Mouse (Mus musculus): ENCODE measurements around the gene Rbx1. TPM values are rescaled to one million over a fixed set of nuclear protein-coding genes. Genes with fewer than 3 reads are reported as not detected.
"Not testable (repeated sequence)": the region's sequence is repeated elsewhere in the genome, so short reads cannot be mapped to it uniquely, and the experiment has no call there.

The Rbx1 gene
- 417 and 432 TPM in 2 replicates for polyA plus RNA-seq (2015; fragmentation: Nextera tagmentation; extraction: Ambion mirVana)

GRCm38 (mm10) chr15:81465901-81466737, at the start of gene Rbx1:
Gene Rbx1 (plus strand): TSS chr15:81466296.
- H3K36me3 ChIP-seq (ENCODE audit: control insufficient read depth, insufficient read depth, low read length), result 0 out of 2 replicates have a peak, but pooled peaks cover 4% of the 10 kb centered on the region
- peak within 1 kb of the TSS; percentile 82 for H3K9ac ChIP-seq (ENCODE audit: low read length)
- peak within 1 kb of the TSS; percentile 70 for H3K4me2 ChIP-seq (ENCODE audit: low read depth, low read length)
- under 1% methylated on average over 60 of the region's 62 CpGs for WGBS
- peak within 1 kb of the TSS; percentile 81 for H3K4me3 ChIP-seq (replicated peaks; ENCODE audit: low read length)
- H3K27ac ChIP-seq (ENCODE audit: low read length), result peak within 1 kb of the TSS; percentile 94
- no peaks in the 10 kb centered on the region for H3K27me3 ChIP-seq (ENCODE audit: control insufficient read depth, insufficient read depth, low read length)
- no peaks in the 10 kb centered on the region for H3K9me3 ChIP-seq (replicated peaks; ENCODE audit: control insufficient read depth, low read length)
- peak; percentile 97 for ATAC-seq (ENCODE audit: insufficient read depth, low FRiP score)
- H3K4me1 ChIP-seq (ENCODE audit: control insufficient read depth, insufficient read depth, low read length), result peaks cover 14% of the 10 kb centered on the region; the same call in 1 of the 2 replicates

GRCm38 (mm10) chr15:81416763-81417310, 49.3 kb upstream of the Rbx1 start:
- H3K36me3 ChIP-seq (ENCODE audit: control insufficient read depth, insufficient read depth, low read length); H3K9me3 ChIP-seq (replicated peaks; ENCODE audit: control insufficient read depth, low read length); H3K4me1 ChIP-seq (ENCODE audit: control insufficient read depth, insufficient read depth, low read length); H3K27ac ChIP-seq (ENCODE audit: low read length); H3K27me3 ChIP-seq (ENCODE audit: control insufficient read depth, insufficient read depth, low read length): not testable (repeated sequence)
- Histone ChIP-seq H3K9ac (ENCODE audit: low read length) (peak overlapping the region; percentile 41), H3K4me2 (ENCODE audit: low read depth, low read length) (peak overlapping the region; percentile 59), H3K4me3 (replicated peaks; ENCODE audit: low read length) (peak overlapping the region; percentile 36)
- WGBS, result 7% methylated on average over 22 of the region's 22 CpGs
- ATAC-seq (ENCODE audit: insufficient read depth, low FRiP score), result peak; percentile 93

GRCm38 (mm10) chr15:81418065-81418464, 48.0 kb upstream of the Rbx1 start:
- Histone ChIP-seq H3K4me3 (replicated peaks; ENCODE audit: low read length) (no peak overlapping the region), H3K27me3 (ENCODE audit: control insufficient read depth, insufficient read depth, low read length) (no peaks in the 10 kb centered on the region), H3K4me2 (ENCODE audit: low read depth, low read length) (no peak overlapping the region), H3K27ac (ENCODE audit: low read length) (no peak overlapping the region), H3K36me3 (ENCODE audit: control insufficient read depth, insufficient read depth, low read length) (no peaks in the 10 kb centered on the region), H3K9me3 (replicated peaks; ENCODE audit: control insufficient read depth, low read length) (no peaks in the 10 kb centered on the region), H3K9ac (ENCODE audit: low read length) (no peak overlapping the region), H3K4me1 (ENCODE audit: control insufficient read depth, insufficient read depth, low read length) (peaks cover 8% of the 10 kb centered on the region; the same call in 1 of the 2 replicates)
- ATAC-seq (ENCODE audit: insufficient read depth, low FRiP score), result no peak
- 86% methylated on average over 4 of the region's 4 CpGs for WGBS

- Histone ChIP-seq H3K36me3 (ENCODE audit: control insufficient read depth, insufficient read depth, low read length) (no peaks in the 10 kb centered on the region), H3K27me3 (ENCODE audit: control insufficient read depth, insufficient read depth, low read length) (no peaks in the 10 kb centered on the region), H3K9me3 (replicated peaks; ENCODE audit: control insufficient read depth, low read length) (no peaks in the 10 kb centered on the region), H3K9ac (ENCODE audit: low read length) (no peak overlapping the region), H3K27ac (ENCODE audit: low read length) (peak overlapping the region; percentile 75), H3K4me1 (ENCODE audit: control insufficient read depth, insufficient read depth, low read length) (peaks cover 8% of the 10 kb centered on the region; the same call in 1 of the 2 replicates), H3K4me3 (replicated peaks; ENCODE audit: low read length) (no peak overlapping the region), H3K4me2 (ENCODE audit: low read depth, low read length) (0 out of 2 replicates have a peak overlapping the region, but pooled peaks have one; percentile 36)
- no peak for ATAC-seq (ENCODE audit: insufficient read depth, low FRiP score)
- 13% methylated on average over 1 of the region's 1 CpGs for WGBS
Measured at GRCm38 (mm10) chr15:81421454-81421853, 44.6 kb upstream of the Rbx1 start.

GRCm38 (mm10) chr15:81422156-81422681, 43.9 kb upstream of the Rbx1 start:
- H3K9me3 ChIP-seq (replicated peaks; ENCODE audit: control insufficient read depth, low read length), result no peaks in the 10 kb centered on the region
- ATAC-seq (ENCODE audit: insufficient read depth, low FRiP score), result 0 out of 2 replicates have a peak, but pooled peaks have one; percentile 33
- peak overlapping the region; percentile 75 for H3K27ac ChIP-seq (ENCODE audit: low read length)
- H3K4me2 ChIP-seq (ENCODE audit: low read depth, low read length), result peak overlapping the region; percentile 36
- peaks cover 4% of the 10 kb centered on the region; the same call in 1 of the 2 replicates for H3K4me1 ChIP-seq (ENCODE audit: control insufficient read depth, insufficient read depth, low read length)
- no peak overlapping the region for H3K4me3 ChIP-seq (replicated peaks; ENCODE audit: low read length)
- no peaks in the 10 kb centered on the region for H3K27me3 ChIP-seq (ENCODE audit: control insufficient read depth, insufficient read depth, low read length)
- H3K36me3 ChIP-seq (ENCODE audit: control insufficient read depth, insufficient read depth, low read length), result no peaks in the 10 kb centered on the region
- WGBS, result 43% methylated on average over 7 of the region's 7 CpGs
- peak overlapping the region; percentile 5; the same call in 1 of the 2 replicates for H3K9ac ChIP-seq (ENCODE audit: low read length)

- peaks cover 3% of the 10 kb centered on the region; the same call in 1 of the 2 replicates for H3K36me3 ChIP-seq (ENCODE audit: control insufficient read depth, insufficient read depth, low read length)
- no peak overlapping the region for H3K4me3 ChIP-seq (replicated peaks; ENCODE audit: low read length)
- ATAC-seq (ENCODE audit: insufficient read depth, low FRiP score), result no peak
- 85% methylated on average over 3 of the region's 3 CpGs for WGBS
- H3K4me1 ChIP-seq (ENCODE audit: control insufficient read depth, insufficient read depth, low read length), result peaks cover 4% of the 10 kb centered on the region; the same call in 1 of the 2 replicates
- H3K9ac ChIP-seq (ENCODE audit: low read length), result no peak overlapping the region
- no peaks in the 10 kb centered on the region for H3K27me3 ChIP-seq (ENCODE audit: control insufficient read depth, insufficient read depth, low read length)
- H3K9me3 ChIP-seq (replicated peaks; ENCODE audit: control insufficient read depth, low read length), result no peaks in the 10 kb centered on the region
- H3K27ac ChIP-seq (ENCODE audit: low read length), result no peak overlapping the region
- H3K4me2 ChIP-seq (ENCODE audit: low read depth, low read length), result no peak overlapping the region
Measured at GRCm38 (mm10) chr15:81425311-81425710, 40.8 kb upstream of the Rbx1 start.

- WGBS, result 81% methylated on average over 2 of the region's 2 CpGs
- no peak for ATAC-seq (ENCODE audit: insufficient read depth, low FRiP score)
Measured at GRCm38 (mm10) chr15:81427947-81428346, 38.1 kb upstream of the Rbx1 start.

GRCm38 (mm10) chr15:81431195-81431594, 34.9 kb upstream of the Rbx1 start:
- ATAC-seq (ENCODE audit: insufficient read depth, low FRiP score), result no peak
- 83% methylated on average over 1 of the region's 1 CpGs for WGBS
- H3K27me3 ChIP-seq (ENCODE audit: control insufficient read depth, insufficient read depth, low read length), result no peaks in the 10 kb centered on the region
- H3K4me2 ChIP-seq (ENCODE audit: low read depth, low read length), result no peak overlapping the region
- no peak overlapping the region for H3K27ac ChIP-seq (ENCODE audit: low read length)
- H3K4me1 ChIP-seq (ENCODE audit: control insufficient read depth, insufficient read depth, low read length), result no peaks in the 10 kb centered on the region
- no peak overlapping the region for H3K4me3 ChIP-seq (replicated peaks; ENCODE audit: low read length)
- H3K36me3 ChIP-seq (ENCODE audit: control insufficient read depth, insufficient read depth, low read length), result peaks cover 3% of the 10 kb centered on the region; the same call in 1 of the 2 replicates
- H3K9me3 ChIP-seq (replicated peaks; ENCODE audit: control insufficient read depth, low read length), result no peaks in the 10 kb centered on the region
- H3K9ac ChIP-seq (ENCODE audit: low read length), result no peak overlapping the region

More at GRCm38 (mm10) chr15:81427947-81428346, 38.1 kb upstream of the Rbx1 start:
- H3K36me3 ChIP-seq (ENCODE audit: control insufficient read depth, insufficient read depth, low read length), result peaks cover 3% of the 10 kb centered on the region; the same call in 1 of the 2 replicates
- no peaks in the 10 kb centered on the region for H3K27me3 ChIP-seq (ENCODE audit: control insufficient read depth, insufficient read depth, low read length)
- H3K4me1 ChIP-seq (ENCODE audit: control insufficient read depth, insufficient read depth, low read length), result no peaks in the 10 kb centered on the region
- H3K27ac ChIP-seq (ENCODE audit: low read length), result no peak overlapping the region
- no peak overlapping the region for H3K4me3 ChIP-seq (replicated peaks; ENCODE audit: low read length)
- H3K4me2 ChIP-seq (ENCODE audit: low read depth, low read length), result no peak overlapping the region
- no peaks in the 10 kb centered on the region for H3K9me3 ChIP-seq (replicated peaks; ENCODE audit: control insufficient read depth, low read length)
- H3K9ac ChIP-seq (ENCODE audit: low read length), result no peak overlapping the region

- H3K27me3 ChIP-seq (ENCODE audit: control insufficient read depth, insufficient read depth, low read length), result no peaks in the 10 kb centered on the region
- ATAC-seq (ENCODE audit: insufficient read depth, low FRiP score), result no peak
- no peaks in the 10 kb centered on the region for H3K36me3 ChIP-seq (ENCODE audit: control insufficient read depth, insufficient read depth, low read length)
- H3K4me3 ChIP-seq (replicated peaks; ENCODE audit: low read length), result no peak overlapping the region
- H3K4me1 ChIP-seq (ENCODE audit: control insufficient read depth, insufficient read depth, low read length), result no peaks in the 10 kb centered on the region
- 90% methylated on average over 1 of the region's 1 CpGs for WGBS
- H3K4me2 ChIP-seq (ENCODE audit: low read depth, low read length), result no peak overlapping the region
- no peaks in the 10 kb centered on the region for H3K9me3 ChIP-seq (replicated peaks; ENCODE audit: control insufficient read depth, low read length)
- H3K9ac ChIP-seq (ENCODE audit: low read length), result no peak overlapping the region
- H3K27ac ChIP-seq (ENCODE audit: low read length), result no peak overlapping the region
Measured at GRCm38 (mm10) chr15:81438345-81438744, 27.8 kb upstream of the Rbx1 start.

Data from stomach, embryonic 16.5 days (tissue).